Mouse (Mus musculus) cortical plate, adult 2 months (tissue): ENCODE results near the gene Fat1. TPM values are rescaled to one million over a fixed set of nuclear protein-coding genes. Genes with fewer than 3 reads are reported as not detected.

Experiments used
- H3K27ac ChIP-seq: fragments of 200-500 bp; 2 replicates; pipeline ENCODE4 v1.5.1; 2012; ENCODE audit warnings: low read length, control low read depth, inconsistent platforms; ENCODE audit not compliant: insufficient read depth
- H3K4me1 ChIP-seq: fragments of 200-500 bp; 2 replicates; pipeline ENCODE4 v1.6.1; 2011; ENCODE audit warnings: low read length; ENCODE audit not compliant: control insufficient read depth, insufficient read depth
- H3K4me3 ChIP-seq: fragments of 200-500 bp; 2 replicates; pipeline ENCODE4 v1.5.1; 2011; ENCODE audit warnings: mild to moderate bottlenecking, low read length, control low read depth; ENCODE audit not compliant: insufficient read depth
- CTCF ChIP-seq: fragments of 200-500 bp; IDR thresholded peaks from 2 replicates; pipeline ENCODE4 v1.5.1; 2011; ENCODE audit warnings: mild to moderate bottlenecking, control low read depth, low read length; ENCODE audit not compliant: insufficient read depth; ENCODE audit errors: extremely low read depth
- POLR2A ChIP-seq: fragments of 200-500 bp; IDR thresholded peaks from 2 replicates; pipeline ENCODE4 v1.6.1; 2011; ENCODE audit warnings: mild to moderate bottlenecking, low read length, control low read depth; ENCODE audit not compliant: insufficient read depth; ENCODE audit errors: extremely low read depth
- polyA plus RNA-seq: library from polyadenylated mRNA; depleted of rRNA; stranded (reverse); fragments of >200 nt; gene quantifications from 2 replicates; pipeline ENCODE4 v1.2.3, GENCODE M21; 2012

The Fat1 gene
- polyA plus RNA-seq, 1 experiment, result 18.9 TPM

DNA sequence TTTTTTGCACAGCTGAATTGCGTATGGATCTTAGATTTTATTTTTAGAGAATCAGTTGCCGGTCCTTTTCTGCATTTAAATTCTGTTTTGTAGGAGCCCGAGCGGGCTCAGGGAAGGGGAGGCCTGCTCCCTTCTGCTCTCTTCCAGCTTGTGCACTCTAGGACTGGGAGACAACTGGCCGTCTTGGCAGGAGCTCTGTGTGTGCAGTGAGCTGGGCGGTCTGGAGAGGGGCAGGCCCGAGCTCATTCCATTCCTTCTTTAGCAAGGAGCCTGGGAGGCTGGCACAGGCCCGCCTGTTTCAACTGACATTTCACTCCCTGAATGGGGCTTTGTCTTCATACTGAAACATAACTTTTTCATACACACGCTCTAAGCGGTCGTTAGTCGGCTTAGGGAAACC, 44.8 kb downstream of the Fat1 start:
- TF ChIP-seq POLR2A (no peak), CTCF (no peak)
- Histone ChIP-seq H3K27ac (no peak overlapping the region), H3K4me3 (no peak overlapping the region), H3K4me1 (no peaks in the 10 kb centered on the region)

DNA sequence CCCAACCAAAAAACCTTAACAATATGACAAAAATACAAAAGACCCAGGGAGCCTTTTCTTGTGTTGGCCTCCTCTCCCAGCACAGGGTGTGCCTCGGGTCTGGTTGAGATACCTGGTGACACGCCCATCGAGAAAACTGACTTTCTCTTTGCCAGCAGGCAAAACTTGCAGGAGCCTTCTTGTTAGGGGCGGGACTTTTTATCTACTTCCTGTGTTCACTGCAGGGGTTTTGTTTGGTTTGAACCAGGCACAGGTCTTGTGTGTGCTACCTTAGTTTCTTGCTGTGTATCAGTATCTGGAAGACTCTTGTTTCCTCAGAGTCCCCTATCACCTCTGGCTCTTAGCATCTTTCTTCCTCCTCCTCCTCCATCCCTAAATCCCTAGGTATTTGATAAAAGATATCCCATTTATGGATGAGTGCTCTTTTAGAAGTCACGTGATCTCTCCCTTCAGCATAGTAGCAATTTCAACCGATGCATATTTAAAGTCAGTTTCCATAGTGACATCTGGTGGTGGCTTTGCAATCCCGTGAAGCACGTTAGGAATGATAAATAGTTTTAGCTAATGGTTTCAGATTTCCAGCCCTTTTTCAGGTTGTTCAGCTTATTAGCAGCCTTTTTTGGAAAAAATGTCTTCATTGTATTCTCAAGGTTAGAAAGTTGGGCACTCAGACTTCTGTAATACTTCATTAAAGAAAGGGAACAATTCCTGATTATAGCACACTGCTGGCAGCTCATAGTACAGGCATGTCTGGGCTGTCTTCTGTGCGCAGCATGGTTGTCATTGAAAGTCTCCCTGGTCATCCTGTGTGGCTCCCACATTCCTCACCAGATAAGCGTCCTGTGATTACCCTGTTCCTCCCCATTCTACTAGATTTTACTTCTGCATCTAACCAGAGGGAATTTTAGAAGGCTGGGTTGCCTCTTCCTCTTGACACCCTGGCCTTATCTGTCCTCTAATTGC, 50.4 kb downstream of the Fat1 start:
- Histone ChIP-seq H3K4me3 (no peak overlapping the region), H3K27ac (no peak overlapping the region), H3K4me1 (no peaks in the 10 kb centered on the region; the same call in 1 of the 2 replicates)
- TF ChIP-seq CTCF (peak; percentile 22), POLR2A (no peak)

DNA sequence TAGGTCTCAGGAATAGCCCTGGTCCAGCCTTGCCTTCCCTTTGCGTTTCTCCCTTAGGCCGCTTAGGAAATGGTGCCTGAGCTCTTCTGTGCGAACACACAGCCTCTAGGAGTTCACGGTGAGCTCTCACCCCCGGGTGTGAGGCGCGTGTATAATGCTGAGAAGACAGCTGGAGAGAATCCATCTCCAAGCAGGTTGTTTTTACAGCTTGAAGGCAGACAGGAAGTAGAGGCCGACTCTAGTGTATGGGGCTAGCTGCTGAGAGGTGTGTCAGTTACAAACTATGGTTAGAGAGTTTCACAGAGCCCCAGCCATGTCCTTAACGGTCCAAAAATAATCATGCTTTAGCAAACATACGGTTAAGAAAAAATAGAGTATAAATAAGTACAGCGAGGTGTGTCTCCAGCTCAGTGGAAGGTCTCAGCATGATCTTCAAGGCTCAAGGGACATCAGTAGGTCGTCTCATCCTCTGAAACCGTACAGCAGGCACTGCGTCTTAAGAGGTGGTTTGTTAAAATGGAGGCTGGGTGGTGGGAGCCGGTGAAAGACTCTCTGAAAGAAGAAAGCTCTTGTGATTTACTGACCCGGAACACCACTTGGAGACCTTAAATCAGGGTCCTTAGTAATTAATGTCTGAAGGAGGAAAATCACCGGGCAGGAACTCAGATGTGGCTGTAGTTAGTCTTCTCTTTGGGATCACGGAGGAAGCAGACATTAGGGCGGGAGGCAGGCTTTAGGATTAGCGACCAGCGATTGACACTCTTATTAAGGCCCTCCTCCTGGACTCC, 56.6 kb downstream of the Fat1 start:
- H3K4me3 ChIP-seq, result no peak overlapping the region
- H3K27ac ChIP-seq, result no peak overlapping the region
- H3K4me1 ChIP-seq, result no peaks in the 10 kb centered on the region
- TF ChIP-seq POLR2A, result no peak
- TF ChIP-seq CTCF, result no peak

DNA sequence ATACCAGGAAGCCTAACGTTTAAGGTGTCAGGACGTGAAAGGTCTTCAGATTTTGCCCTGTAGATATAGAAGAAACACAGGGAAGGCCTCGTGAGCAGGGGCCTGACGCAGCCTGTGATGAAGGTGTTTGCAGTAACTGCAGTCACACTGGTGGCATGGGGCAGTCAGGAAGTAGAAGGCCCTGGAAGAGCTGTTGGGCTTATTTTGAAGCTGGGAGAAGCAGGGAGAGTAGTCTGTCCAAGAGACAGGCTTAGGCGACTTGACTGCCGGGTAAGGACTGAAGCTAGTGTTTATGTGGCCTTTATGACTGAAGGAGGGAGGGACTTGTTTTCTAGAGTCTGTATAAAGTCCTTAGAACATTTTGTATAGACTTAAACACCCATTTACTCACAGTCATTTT, 57.4 kb downstream of the Fat1 start:
- Histone ChIP-seq H3K27ac (no peak overlapping the region), H3K4me3 (no peak overlapping the region), H3K4me1 (no peaks in the 10 kb centered on the region)
- TF ChIP-seq POLR2A (no peak), CTCF (no peak)

DNA sequence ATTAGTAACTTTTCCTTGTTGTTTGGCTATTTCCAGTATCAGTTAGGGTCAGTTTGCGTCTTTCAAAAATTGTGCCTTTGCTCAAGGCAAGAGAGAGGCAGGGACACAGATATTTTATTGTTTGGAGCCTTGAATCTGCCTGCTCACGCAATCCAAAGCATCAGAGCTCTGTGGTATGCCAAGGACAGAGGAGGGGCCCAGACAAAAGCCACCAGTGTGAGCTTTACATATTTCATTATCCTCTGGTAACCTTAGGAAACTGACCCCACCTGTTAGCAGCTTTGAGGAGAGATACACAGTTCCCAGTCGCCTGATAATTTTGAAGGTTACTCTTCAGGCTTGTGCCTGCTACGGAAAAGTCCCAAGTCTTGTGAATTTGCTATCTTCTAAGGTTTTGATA, 58.1 kb downstream of the Fat1 start:
- no peak overlapping the region for H3K4me3 ChIP-seq
- 0 out of 2 replicates have a peak overlapping the region, but pooled peaks have one; percentile 35 for H3K27ac ChIP-seq
- TF ChIP-seq CTCF, result no peak
- TF ChIP-seq POLR2A, result no peak
- H3K4me1 ChIP-seq, result no peaks in the 10 kb centered on the region

DNA sequence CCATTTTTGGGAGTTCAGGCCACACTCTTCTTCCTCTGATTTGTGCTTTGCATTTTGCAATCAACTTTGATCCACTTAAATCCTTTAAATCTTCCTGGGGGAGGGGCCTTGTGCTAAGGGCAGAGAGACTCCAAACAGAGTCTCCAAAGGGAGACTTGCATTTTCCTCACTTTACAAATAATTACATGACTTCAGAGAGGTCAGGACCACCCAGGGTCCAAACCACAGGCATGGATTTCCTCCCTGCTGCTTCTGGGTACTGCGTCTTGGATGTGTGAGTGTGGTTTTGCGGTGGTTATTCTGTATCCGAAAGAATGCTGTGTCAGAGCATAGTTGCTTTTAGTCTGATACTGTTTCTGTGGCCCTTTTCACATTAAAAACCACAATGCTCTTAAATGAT, 61.2 kb downstream of the Fat1 start:
- no peak overlapping the region for H3K27ac ChIP-seq
- TF ChIP-seq POLR2A (no peak), CTCF (no peak)
- H3K4me1 ChIP-seq, result no peaks in the 10 kb centered on the region; the same call in 1 of the 2 replicates
- H3K4me3 ChIP-seq, result no peak overlapping the region

DNA sequence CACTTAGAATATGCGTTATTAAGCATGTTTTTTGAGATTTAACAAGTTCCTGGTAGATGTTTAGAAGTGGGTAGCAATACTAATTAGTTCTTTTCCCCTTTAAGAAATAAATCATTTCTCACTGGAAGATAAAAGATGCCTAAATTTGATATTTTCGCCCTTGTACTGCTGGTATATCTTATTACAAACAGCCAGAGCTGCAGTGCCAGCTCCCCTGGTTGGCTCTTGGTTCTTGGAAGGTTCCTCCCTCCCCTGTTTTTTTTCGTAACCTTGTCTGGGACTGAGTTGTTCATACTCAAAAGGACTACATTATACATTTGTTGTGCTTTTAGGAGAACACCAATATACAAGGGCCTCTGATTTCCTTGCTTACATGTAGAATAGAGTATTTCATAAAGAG, 62.1 kb downstream of the Fat1 start:
- TF ChIP-seq POLR2A (no peak), CTCF (no peak)
- no peak overlapping the region for H3K27ac ChIP-seq

DNA sequence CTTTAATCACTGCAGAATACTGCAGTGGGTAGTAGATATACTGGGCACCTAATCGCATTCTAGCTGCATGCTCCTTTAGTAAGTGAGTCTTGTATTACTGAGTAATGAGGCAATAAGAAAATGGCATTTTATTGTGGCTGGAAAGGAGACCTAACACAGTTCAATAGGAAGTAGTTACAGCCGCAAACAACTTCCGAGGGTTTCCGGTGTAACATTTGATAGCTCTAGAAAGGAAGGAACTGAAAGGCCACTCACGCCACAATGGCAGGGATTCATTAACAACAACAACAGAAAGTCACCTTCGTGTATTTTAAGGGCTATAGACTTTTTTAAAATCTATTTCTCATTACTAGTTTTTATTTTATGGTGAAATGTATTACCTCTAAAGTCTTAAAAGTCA, 62.6 kb downstream of the Fat1 start:
- Histone ChIP-seq H3K4me3 (peak overlapping the region; percentile 12; the same call in 1 of the 2 replicates), H3K27ac (no peak overlapping the region), H3K4me1 (no peaks in the 10 kb centered on the region; the same call in 1 of the 2 replicates)
- TF ChIP-seq CTCF, result no peak
- TF ChIP-seq POLR2A, result no peak

More for the DNA sequence above, 62.1 kb downstream of the Fat1 start:
- H3K4me1 ChIP-seq, result no peaks in the 10 kb centered on the region; the same call in 1 of the 2 replicates
- H3K4me3 ChIP-seq, result no peak overlapping the region

DNA sequence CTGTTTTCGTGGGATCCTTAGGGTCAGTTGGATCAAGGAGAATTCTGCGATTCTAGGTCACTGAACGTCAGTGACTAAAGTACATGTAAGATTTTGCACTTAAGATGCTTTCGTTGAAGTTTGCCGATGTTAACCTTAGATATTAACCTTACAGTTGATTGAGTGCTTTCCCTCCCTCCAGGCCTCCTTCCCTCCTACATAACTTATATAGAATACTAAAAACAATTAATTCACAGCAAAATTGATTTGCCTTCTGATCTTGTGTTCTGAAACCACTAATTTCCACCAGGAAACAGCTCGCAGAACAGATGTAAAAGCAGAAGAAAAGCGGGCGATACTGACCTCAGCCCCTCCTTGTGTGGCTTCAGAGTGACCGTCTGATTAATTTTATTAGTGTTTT, 63.0 kb downstream of the Fat1 start:
- TF ChIP-seq POLR2A, result no peak
- TF ChIP-seq CTCF, result no peak
- no peak overlapping the region; the same call in 1 of the 2 replicates for H3K27ac ChIP-seq
- no peaks in the 10 kb centered on the region; the same call in 1 of the 2 replicates for H3K4me1 ChIP-seq

More for the DNA sequence above, 63.0 kb downstream of the Fat1 start:
- H3K4me3 ChIP-seq, result peak overlapping the region; percentile 12; the same call in 1 of the 2 replicates
